Mouse (Mus musculus) lung, postnatal 0 days (tissue): ENCODE data around the gene Ptpre.

Experiments used
- CTCF ChIP-seq: IDR thresholded peaks from 2 replicates; pipeline ENCODE4 v1.5.1; 2016; ENCODE audit warnings: antibody characterized with exemption, mild to moderate bottlenecking
- EP300 ChIP-seq: IDR thresholded peaks from 2 replicates; pipeline ENCODE4 v1.6.1; 2016; ENCODE audit warnings: antibody characterized with exemption, mild to moderate bottlenecking, control low read depth

GRCm38 (mm10) chr7:135646976-135647375, 109.7 kb downstream of the Ptpre start:
- TF ChIP-seq CTCF (no peak), EP300 (no peak)
